Mouse (Mus musculus) heart, embryonic 14.5 days (tissue): ENCODE measurements around the gene Snd1. TPM values are rescaled to one million over a fixed set of nuclear protein-coding genes. Genes with fewer than 3 reads are reported as not detected.

ENCODE experiments used
- ATAC-seq: fragments of 200-750 bp; cut with Nextera tagmentation; 2 replicates; pipeline ENCODE4 v1.8.0; 2017; ENCODE audit warnings: low read depth, moderate TSS enrichment; ENCODE audit not compliant: insufficient number of reproducible peaks, insufficient read depth, low FRiP score
- H3K27ac ChIP-seq, 2 experiments: fragments of 200-500 bp in 1 of 2; fragments of 300-500 bp in 1 of 2; sonication (generic) in 1 of 2; replicated peaks in 1 of 2; 2 replicates each; pipeline ENCODE4 v1.5.1; 2012 to 2014; ENCODE audit warnings: low read depth in 2 of 2, low read length in 2 of 2, control low read depth in 1 of 2, mild to moderate bottlenecking in 1 of 2, mixed read lengths in 1 of 2; ENCODE audit not compliant: control insufficient read depth in 1 of 2, insufficient read depth in 1 of 2
- H3K27me3 ChIP-seq: fragments of 300-500 bp; sonication (generic); 2 replicates; pipeline ENCODE4 v1.6.1; 2014; ENCODE audit warnings: mild to moderate bottlenecking, low read length, control low read depth; ENCODE audit not compliant: control insufficient read depth, insufficient read depth
- H3K36me3 ChIP-seq: fragments of 300-500 bp; sonication (generic); 2 replicates; pipeline ENCODE4 v1.6.1; 2014; ENCODE audit warnings: mild to moderate bottlenecking, control low read depth, low read length, mixed read lengths; ENCODE audit not compliant: control insufficient read depth, insufficient read depth
- H3K4me1 ChIP-seq, 2 experiments: fragments of 200-500 bp in 1 of 2; fragments of 300-500 bp in 1 of 2; sonication (generic) in 1 of 2; 2 replicates each; pipeline ENCODE4 v1.6.1; 2012 to 2014; ENCODE audit warnings: low read length in 2 of 2, control low read depth in 1 of 2, mixed read lengths in 1 of 2; ENCODE audit not compliant: control insufficient read depth in 2 of 2, insufficient read depth in 2 of 2
- H3K4me2 ChIP-seq: fragments of 300-500 bp; sonication (generic); 2 replicates; pipeline ENCODE4 v1.6.1; 2014; ENCODE audit warnings: mild to moderate bottlenecking, low read length
- H3K4me3 ChIP-seq, 2 experiments: fragments of 200-500 bp in 1 of 2; fragments of 300-500 bp in 1 of 2; sonication (generic) in 1 of 2; 2 replicates each; pipeline ENCODE4 v1.5.1; 2012 to 2014; ENCODE audit warnings: low read length in 2 of 2, mild to moderate bottlenecking in 2 of 2, control low read depth in 1 of 2, low read depth in 1 of 2, moderate library complexity in 1 of 2; ENCODE audit not compliant: control insufficient read depth in 1 of 2, insufficient read depth in 1 of 2
- H3K9ac ChIP-seq: fragments of 300-500 bp; sonication (generic); 2 replicates; pipeline ENCODE4 v1.6.1; 2014; ENCODE audit warnings: mild to moderate bottlenecking, low read length
- H3K9me3 ChIP-seq: fragments of 300-500 bp; sonication (generic); 2 replicates; pipeline ENCODE4 v1.6.1; 2016; ENCODE audit warnings: low read length, control low read depth; ENCODE audit not compliant: control insufficient read depth
- WGBS: fragments of 180-500 bp; shearing (Covaris S2); extraction: QIAGEN DNeasy Blood & Tissue Kit; methylation state at CpG from one replicate; pipeline ENCODE4 v1.1.7; 2014; 5-methylcytosine and 5-hydroxymethylcytosine counted together
- polyA plus RNA-seq: library from polyadenylated mRNA; unstranded; fragments of >200 nt; fragmentation: Nextera tagmentation; extraction: Ambion mirVana; gene quantifications from 2 replicates; pipeline ENCODE4 v1.2.1, GENCODE M21; 2014

Gene Snd1
- polyA plus RNA-seq, 1 experiment from 2014 or later: 80.0 TPM

GRCm38 (mm10) chr6:28724776-28725175, 249.8 kb downstream of the Snd1 start:
- peaks cover 0 to 12% of the 10 kb centered on the region in 2 experiments; a peak in 3 of 4 replicates for H3K4me1 ChIP-seq
- no peak for ATAC-seq
- 88% methylated on average over 5 of the region's 5 CpGs for WGBS
- no peaks in the 10 kb centered on the region for H3K9me3 ChIP-seq
- no peak overlapping the region for H3K27ac ChIP-seq
- H3K9ac ChIP-seq: no peak overlapping the region
- no peak overlapping the region for H3K4me2 ChIP-seq
- H3K27me3 ChIP-seq: no peaks in the 10 kb centered on the region
- H3K4me3 ChIP-seq: no peak overlapping the region
- H3K36me3 ChIP-seq: peaks cover 5% of the 10 kb centered on the region

DNA sequence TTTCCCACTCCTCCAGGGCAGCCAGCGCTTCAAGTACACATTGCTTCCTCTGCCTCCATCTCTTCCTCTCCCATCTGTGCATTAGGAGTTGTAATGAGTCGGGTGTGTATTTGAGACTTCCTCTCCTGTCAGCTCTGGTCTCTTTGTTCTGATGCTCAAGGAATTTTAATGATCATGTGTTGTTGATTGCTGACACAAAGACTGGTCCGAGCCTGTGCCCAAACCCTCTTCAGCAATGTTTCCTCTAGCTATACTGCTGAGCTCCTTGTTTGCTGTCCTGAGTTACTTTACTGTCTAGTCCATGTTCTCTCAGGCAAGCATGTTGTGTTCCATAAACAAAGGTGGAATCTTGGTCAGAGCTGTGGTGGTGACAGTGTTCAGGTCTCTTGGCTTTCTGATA, 254.3 kb downstream of the Snd1 start:
- H3K9me3 ChIP-seq: no peaks in the 10 kb centered on the region
- no peak overlapping the region for H3K4me2 ChIP-seq
- H3K27me3 ChIP-seq: no peaks in the 10 kb centered on the region
- H3K27ac ChIP-seq: no peak overlapping the region
- peaks cover 4 to 20% of the 10 kb centered on the region in 2 experiments for H3K4me1 ChIP-seq
- H3K36me3 ChIP-seq: peaks cover 5% of the 10 kb centered on the region
- no peak for ATAC-seq
- 30% methylated on average over 3 of the region's 3 CpGs for WGBS
- H3K9ac ChIP-seq: no peak overlapping the region
- no peak overlapping the region for H3K4me3 ChIP-seq

DNA sequence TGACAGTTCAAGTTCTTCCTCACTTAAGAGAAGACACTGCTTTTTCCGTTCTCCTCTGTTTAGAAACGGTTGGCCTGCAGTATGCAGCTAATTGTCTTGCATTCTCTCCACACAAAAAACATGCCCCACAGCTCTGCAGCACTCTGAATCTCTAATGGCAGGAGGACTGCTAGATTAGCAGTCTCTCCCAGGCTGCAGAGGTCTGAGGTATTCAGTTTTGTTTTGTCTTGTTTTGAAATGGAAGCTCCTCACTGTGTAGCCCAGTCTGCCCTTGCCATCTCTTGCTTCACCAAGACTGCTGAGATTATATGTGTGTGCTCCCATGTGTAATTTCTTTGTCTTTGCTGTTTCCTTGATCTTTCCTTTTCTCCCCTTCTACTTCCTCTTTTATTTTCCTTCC, 254.7 kb downstream of the Snd1 start:
- Histone ChIP-seq H3K9me3 (no peaks in the 10 kb centered on the region), H3K4me1 (peaks cover 4 to 20% of the 10 kb centered on the region in 2 experiments), H3K4me3 (no peak overlapping the region), H3K9ac (no peak overlapping the region), H3K27me3 (no peaks in the 10 kb centered on the region), H3K36me3 (peaks cover 5% of the 10 kb centered on the region), H3K4me2 (no peak overlapping the region), H3K27ac (no peak overlapping the region)
- WGBS: 24% methylated on average over 2 of the region's 2 CpGs
- no peak for ATAC-seq

- Histone ChIP-seq H3K9ac (no peak overlapping the region), H3K9me3 (no peaks in the 10 kb centered on the region), H3K36me3 (no peaks in the 10 kb centered on the region; the same call in 1 of the 2 replicates), H3K27ac (no peak overlapping the region), H3K4me3 (no peak overlapping the region), H3K4me2 (no peak overlapping the region), H3K27me3 (no peaks in the 10 kb centered on the region), H3K4me1 (peaks cover 4 to 24% of the 10 kb centered on the region in 2 experiments)
- no peak for ATAC-seq
- WGBS: 90% methylated on average over 6 of the region's 6 CpGs
Observed at GRCm38 (mm10) chr6:28731246-28731645, 256.3 kb downstream of the Snd1 start.

- Histone ChIP-seq H3K27ac (no peak overlapping the region), H3K36me3 (no peaks in the 10 kb centered on the region), H3K4me1 (peaks cover 4 to 18% of the 10 kb centered on the region in 2 experiments), H3K4me3 (no peak overlapping the region), H3K4me2 (no peak overlapping the region), H3K27me3 (no peaks in the 10 kb centered on the region), H3K9me3 (no peaks in the 10 kb centered on the region), H3K9ac (no peak overlapping the region)
- no peak for ATAC-seq
- WGBS: 78% methylated on average over 5 of the region's 5 CpGs
Observed at GRCm38 (mm10) chr6:28733884-28734647, 259.1 kb downstream of the Snd1 start.

DNA sequence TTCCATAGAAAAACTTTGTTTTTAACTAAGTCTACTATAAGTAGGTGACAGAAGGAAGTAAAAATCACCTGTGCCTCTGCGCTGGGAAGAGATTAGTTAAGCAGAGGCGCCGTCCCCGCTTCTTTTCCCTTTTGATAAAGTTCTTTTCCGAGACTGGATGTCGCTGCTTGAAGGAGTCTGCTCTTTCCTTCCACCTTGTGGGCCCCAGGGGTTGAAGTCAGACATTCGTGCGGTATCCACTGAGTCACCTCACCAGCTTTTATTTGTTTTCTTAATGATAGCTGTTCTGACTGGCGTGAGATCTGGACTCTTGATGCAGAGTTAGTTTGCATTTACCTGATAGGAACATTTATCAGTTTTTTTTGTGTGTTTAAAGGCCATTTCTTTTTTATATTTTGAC, 260.2 kb downstream of the Snd1 start:
- 45% methylated on average over 9 of the region's 9 CpGs for WGBS
- no peak overlapping the region for H3K27ac ChIP-seq
- no peak for ATAC-seq
- H3K36me3 ChIP-seq: no peaks in the 10 kb centered on the region
- H3K27me3 ChIP-seq: no peaks in the 10 kb centered on the region
- H3K4me2 ChIP-seq: no peak overlapping the region
- H3K9me3 ChIP-seq: no peaks in the 10 kb centered on the region
- peaks cover 4 to 11% of the 10 kb centered on the region in 2 experiments for H3K4me1 ChIP-seq
- H3K9ac ChIP-seq: no peak overlapping the region
- no peak overlapping the region for H3K4me3 ChIP-seq

- no peaks in the 10 kb centered on the region for H3K27me3 ChIP-seq
- no peak overlapping the region for H3K27ac ChIP-seq
- H3K4me3 ChIP-seq: no peak overlapping the region
- H3K4me2 ChIP-seq: no peak overlapping the region
- no peak overlapping the region for H3K9ac ChIP-seq
- ATAC-seq: no peak
- WGBS: 87% methylated on average over 7 of the region's 7 CpGs
- H3K36me3 ChIP-seq: no peaks in the 10 kb centered on the region
- H3K4me1 ChIP-seq: peaks cover 3 to 6% of the 10 kb centered on the region in 2 experiments
- no peaks in the 10 kb centered on the region for H3K9me3 ChIP-seq
Observed at GRCm38 (mm10) chr6:28736665-28737064, 261.7 kb downstream of the Snd1 start.

DNA sequence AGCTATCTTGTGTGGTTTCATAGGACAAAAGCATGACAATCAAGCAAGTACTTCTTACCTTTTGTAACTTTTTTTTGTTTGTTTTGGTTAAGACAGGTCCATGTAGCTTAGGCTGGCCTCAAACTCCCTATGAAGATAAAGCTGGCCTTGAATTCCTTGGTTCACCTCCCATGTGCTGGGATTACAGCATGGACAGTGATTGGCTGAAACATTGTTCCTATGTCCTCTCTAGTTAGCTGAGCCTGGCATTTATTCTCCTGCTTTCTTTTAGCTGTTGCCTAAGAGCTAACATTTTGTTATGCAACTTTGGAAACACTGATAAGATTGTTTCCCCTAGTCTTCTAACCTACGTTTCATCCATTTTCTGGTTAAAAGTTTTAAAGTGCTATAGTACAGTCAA, 262.7 kb downstream of the Snd1 start:
- 62% methylated on average over 1 of the region's 1 CpGs for WGBS
- Histone ChIP-seq H3K27ac (no peak overlapping the region), H3K9ac (no peak overlapping the region), H3K9me3 (no peaks in the 10 kb centered on the region), H3K36me3 (no peaks in the 10 kb centered on the region), H3K4me2 (no peak overlapping the region), H3K4me3 (no peak overlapping the region), H3K4me1 (peaks cover 0 to 4% of the 10 kb centered on the region in 2 experiments; a peak in 1 of 4 replicates), H3K27me3 (no peaks in the 10 kb centered on the region)
- no peak for ATAC-seq
